Mouse (Mus musculus) heart, adult 2 months (tissue): ENCODE measurements around the gene Glul.

ENCODE experiments used
- CTCF ChIP-seq: fragments of 200-600 bp; IDR thresholded peaks from 2 replicates; pipeline ENCODE4 v1.8.1; 2022; ENCODE audit warnings: antibody characterized with exemption, mild to moderate bottlenecking, moderate library complexity
- EP300 ChIP-seq: fragments of 200-500 bp; IDR thresholded peaks from 2 replicates; pipeline ENCODE4 v1.6.1; 2011; ENCODE audit warnings: low read depth, low read length, control low read depth; ENCODE audit not compliant: insufficient read depth

DNA sequence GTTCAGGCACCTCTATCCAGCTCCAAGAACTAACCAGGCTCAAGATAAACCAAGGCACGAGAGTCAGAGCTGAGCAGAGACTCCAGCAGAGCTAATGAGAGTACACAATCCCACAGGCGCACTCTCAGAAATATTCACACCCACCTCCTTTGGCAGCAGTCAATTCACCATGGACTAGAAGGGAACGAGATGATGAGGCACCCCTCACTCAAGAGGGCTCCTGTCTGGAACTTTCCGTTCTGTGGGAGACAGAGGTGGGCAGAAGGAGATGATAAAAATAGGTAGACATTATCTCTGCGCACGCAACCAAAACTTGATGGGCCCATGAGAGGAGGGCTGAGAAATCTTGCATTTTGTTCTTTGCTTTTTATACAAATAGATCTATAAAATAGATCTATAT is 25.7 kb upstream of the Glul start, which contains the start of gene Teddm1b:
- TF ChIP-seq EP300 (no peak), CTCF (no peak)
